Mouse (Mus musculus): ENCODE results near the gene Astn1.

DNA sequence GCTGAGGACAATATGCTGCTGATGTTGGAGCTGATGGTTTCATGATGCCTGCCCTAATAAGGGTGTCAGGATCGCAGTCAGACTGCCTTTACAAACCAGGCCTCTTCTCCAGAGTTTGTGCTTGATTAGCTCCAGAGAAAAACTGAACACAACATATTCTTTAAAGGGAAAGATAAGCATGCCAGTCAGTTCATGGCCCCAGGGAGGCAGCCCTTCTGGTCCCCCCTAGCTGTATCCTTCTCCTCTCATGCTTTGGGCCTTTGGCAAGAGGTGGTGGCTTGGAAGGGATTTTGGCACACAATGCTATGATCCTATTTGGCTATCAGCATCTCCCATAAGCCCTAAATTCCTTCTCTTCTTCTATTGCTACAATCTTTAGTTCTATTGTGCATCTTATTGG, 128.1 kb downstream of the Astn1 start:
- TF ChIP-seq CTCF (IDR thresholded peaks at IDR 0.05; ENCODE audit: extremely low read depth, insufficient read depth, insufficient read length, insufficient replicate concordance) = no peak
- TF ChIP-seq POLR2A (IDR thresholded peaks at IDR 0.05; ENCODE audit: low read depth, low read length) = no peak

Measured in spleen, adult 2 months (tissue).